Mouse (Mus musculus) Muller cell, postnatal 12 days (primary cell): ENCODE measurements at regions not wholly inside any gene's neighbourhood (a gene's known extent, or its start where the extent isn't known, plus 50 kb on each side); places are given as distances from the start of the nearest gene placed in this dataset.
A peak's percentile ranks its signal among the peaks of the same experiment; 100 is the strongest.
"Not testable (repeated sequence)": the region's sequence is repeated elsewhere in the genome, so short reads cannot be mapped to it uniquely, and the experiment has no call there.

Source experiments
- DNase-seq: peaks from one replicate; pipeline ENCODE4 v3.0.0-alpha.2; 2015; ENCODE audit errors: inconsistent ontology term

DNA sequence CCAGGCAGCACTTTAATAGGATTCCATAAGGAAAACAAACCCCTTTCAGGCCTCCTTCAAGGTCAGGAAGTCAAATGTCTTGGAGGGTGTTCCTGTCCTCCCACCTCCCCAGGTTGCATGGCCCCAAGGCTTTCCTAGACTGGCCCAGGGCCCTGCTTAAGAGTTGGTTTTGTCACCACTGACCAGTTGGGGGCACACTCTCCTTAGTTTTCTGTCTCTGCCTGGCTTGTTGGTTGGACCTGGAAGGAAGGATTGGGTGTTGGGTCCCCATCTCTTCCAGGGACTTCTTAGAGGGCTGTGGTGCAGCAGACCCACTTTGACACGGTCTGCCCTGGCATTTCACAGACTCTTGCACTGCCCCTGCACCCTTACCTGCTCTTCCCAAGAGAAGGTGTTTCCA lies 273.1 kb downstream of the Cyp26b1 start:
- no peak for DNase-seq

- peak; percentile 55 for DNase-seq
Observed at GRCm38 (mm10) chr6:84318774-84319173, 274.9 kb downstream of the Cyp26b1 start.

DNA sequence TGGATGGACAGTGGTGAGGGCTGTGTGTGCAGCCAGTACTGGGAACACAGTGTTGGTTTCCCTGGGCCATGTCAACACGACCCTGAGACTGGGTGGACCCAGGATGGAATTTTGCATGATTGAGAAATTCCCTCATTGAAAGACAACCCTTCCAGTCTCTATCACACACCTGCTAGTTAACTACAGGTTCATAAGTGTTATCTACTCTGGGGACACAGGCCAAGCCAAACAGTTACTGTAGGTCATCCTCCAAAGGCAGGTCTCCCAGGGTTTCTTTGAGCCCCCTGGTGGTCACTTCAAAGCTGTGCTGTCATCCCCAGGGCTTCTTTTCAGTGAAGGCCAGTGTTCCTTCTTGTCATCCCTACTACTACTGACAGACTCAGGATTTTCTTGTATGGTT lies 276.7 kb downstream of the Cyp26b1 start:
- no peak for DNase-seq

DNA sequence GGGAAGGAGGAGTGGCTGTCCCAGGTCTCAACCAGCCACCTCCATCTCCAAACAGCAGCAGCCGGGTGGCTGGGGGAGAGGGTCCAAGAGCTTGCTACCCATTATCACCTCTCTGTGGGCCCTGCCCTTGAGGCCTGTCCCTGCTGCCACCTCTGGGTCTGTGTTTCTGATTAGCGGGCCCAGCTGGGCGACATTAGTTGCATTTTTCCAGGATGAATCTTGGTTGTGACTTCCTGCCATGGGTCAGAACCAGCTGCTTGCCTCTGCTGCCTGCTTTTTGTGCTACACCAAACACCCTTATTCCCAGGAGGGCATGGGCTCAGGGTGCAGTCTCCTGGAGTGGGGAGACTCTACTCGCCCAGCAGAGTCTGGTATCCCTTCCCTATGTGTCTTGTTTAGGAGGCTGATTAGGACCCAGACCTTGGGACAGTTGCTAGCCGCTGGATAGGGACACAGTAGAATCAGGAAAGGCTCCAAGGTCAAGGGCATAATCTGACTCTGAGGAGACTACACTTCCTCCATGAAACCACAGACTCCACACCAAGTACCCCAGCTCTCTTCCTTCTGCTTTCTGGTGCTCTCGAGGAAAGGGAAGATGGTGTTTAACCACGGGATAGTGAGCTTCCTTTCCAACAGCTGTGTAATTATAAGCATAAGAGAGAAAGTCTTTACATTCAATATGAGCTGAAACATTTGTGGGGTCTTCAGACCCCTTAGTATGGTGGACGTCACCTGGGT lies 278.4 kb downstream of the Cyp26b1 start:
- no peak for DNase-seq

- peak; percentile 70 for DNase-seq
Observed at GRCm38 (mm10) chr6:84313797-84314196, 279.9 kb downstream of the Cyp26b1 start.

DNA sequence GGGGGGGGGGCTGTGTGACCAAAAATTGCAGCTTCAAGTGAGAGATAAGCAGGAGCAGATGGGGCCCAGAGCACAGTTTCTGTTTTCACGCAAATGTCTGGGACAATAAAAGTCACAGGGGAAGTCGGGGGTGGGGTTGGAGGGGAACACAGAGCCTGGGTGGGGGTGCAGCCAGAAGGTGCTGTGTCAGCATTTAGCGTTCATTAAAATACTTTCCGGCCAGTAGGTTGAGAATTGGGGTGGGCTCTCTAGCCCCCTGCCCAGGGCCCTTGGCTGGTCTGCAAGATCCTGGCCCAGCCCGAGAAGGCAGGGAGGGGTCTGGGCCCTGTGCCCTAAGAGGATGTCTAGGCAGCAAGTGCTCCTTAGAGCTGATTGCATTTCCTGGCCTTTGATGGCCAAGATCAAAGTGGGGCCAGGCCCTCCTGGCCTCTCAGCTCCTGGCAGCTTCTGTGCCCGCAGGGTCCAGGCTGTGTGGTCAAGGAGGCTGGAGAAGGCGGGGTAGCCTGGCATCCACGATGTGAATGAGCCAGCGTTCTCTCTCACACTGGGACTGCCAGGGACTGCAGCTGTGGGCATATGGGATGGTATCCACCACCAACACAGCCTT lies 283.0 kb downstream of the Cyp26b1 start:
- DNase-seq: no peak

DNA sequence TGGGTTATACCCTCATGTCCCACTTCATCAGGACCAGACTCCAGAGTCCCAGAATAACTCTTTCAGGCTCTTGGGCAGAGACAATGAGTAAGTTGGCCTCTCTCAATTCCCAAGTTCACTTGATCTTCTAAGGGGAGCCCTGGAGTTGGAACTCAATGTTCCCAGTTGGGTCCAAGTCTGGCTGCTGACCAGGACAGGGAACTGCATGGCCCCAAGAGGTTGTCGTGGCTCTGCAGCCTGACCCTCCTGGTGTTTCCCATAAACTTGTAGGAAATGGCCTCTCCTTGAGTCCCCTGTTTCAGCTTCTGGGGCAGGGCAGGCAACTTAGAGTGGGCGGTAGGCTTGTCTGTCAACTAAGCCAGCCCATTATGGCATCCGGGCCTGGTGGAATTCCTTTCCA lies 286.2 kb downstream of the Cyp26b1 start:
- no peak for DNase-seq

GRCm38 (mm10) chr6:84306585-84306984 lies 287.1 kb downstream of the Cyp26b1 start:
- DNase-seq: no peak

- DNase-seq: no peak
Observed at GRCm38 (mm10) chr6:84305093-84305492, 288.6 kb downstream of the Cyp26b1 start.

GRCm38 (mm10) chr6:84302916-84303315 lies 290.8 kb downstream of the Cyp26b1 start:
- DNase-seq: not testable (repeated sequence)

GRCm38 (mm10) chr6:84299936-84300335 lies 291.5 kb downstream of the Dysf start:
- DNase-seq: no peak

GRCm38 (mm10) chr6:84299146-84299545 lies 290.8 kb downstream of the Dysf start:
- no peak for DNase-seq

DNA sequence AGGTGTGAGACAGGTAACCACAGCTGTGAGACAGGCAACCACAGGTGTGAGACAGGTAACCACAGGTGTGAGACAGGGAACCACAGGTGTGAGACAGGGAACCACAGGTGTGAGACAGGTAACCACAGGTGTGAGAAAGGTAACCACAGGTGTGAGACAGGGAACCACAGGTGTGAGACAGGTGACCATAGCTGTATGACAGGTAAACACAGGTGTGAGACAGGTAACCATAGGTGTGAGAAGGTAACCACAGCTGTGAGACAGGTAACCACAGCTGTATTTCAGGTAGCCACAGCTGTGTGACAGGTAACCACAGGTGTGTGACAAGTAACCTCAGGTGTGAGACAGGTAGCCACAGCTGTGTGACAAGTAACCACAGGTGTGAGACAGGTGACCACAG lies 265.5 kb downstream of the Dysf start:
- DNase-seq: not testable (repeated sequence)

GRCm38 (mm10) chr6:84272520-84273311 lies 264.3 kb downstream of the Dysf start:
- DNase-seq: no peak

- DNase-seq: peak; percentile 73
Observed at GRCm38 (mm10) chr6:84271966-84272365, 263.6 kb downstream of the Dysf start.

DNA sequence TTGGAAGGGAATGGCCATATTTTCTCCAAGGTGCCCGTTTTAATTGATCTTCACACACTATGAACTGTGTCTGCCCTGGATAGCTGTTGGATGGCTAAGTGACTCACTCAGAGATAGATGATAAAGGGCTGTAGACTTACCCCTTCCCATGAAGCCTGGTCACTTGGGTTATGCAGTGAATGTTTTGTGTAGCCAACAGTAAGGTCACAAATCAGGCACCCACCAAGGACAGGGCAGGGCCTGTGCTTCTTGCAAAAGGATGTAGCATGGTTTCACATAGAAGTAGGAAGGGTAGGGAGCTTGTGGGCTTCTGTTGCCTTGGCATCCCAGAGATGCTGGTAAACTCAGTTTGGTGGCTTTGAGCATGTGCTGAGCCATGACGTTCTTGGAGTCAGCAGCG lies 263.1 kb downstream of the Dysf start:
- no peak for DNase-seq

DNA sequence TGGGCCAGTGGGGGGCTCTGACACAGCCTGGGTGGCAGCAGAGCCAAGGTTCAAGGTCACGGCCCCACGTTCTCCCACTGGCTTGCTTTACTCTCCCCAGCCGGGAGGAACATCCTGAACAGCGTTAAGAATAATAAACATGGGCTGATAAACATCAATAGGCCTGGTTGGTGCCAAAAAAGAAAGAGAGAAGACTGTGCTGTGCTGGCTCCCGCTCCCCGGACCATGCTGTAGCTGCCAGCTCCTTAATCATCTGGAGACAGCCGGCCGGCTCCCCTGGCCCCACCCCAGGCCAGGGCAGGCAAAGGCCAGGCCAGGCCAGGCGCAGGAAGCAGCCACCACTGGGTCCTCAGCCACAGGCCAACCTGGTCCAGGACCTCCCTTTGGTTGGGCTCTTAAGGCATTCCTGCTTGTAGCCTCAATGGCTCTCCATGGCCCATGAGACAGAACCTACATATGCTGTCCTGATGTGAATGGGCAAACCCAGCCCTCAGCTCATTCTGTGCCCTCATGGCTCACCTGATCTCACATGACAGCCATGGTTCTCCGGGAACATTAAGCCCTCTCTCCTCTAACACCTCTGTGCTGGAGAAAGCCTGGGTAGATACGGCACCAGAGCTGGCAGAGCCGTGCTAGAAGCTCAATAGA lies 262.3 kb downstream of the Dysf start:
- peak; percentile 23 for DNase-seq

DNA sequence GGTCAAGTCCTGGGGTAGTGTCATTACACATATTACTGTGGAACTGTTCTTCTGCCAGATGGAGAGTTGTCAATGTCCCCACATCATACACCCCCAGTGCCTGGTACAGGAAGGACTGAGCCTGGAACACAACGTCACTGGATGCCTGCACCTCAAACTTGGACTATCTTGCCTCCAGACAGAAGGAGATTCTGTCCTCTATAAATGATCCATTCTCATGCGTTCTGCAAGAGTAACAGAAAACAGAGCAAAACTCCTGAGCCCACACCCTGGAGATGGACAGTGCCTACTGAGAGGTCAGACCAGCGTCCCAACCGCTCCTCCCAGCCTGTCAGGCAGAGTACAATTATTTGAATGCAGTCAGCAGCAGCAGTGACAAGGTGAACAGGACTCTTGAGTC lies 261.1 kb downstream of the Dysf start:
- DNase-seq: no peak

- DNase-seq: no peak
Observed at GRCm38 (mm10) chr6:84269023-84269422, 260.6 kb downstream of the Dysf start.

DNA sequence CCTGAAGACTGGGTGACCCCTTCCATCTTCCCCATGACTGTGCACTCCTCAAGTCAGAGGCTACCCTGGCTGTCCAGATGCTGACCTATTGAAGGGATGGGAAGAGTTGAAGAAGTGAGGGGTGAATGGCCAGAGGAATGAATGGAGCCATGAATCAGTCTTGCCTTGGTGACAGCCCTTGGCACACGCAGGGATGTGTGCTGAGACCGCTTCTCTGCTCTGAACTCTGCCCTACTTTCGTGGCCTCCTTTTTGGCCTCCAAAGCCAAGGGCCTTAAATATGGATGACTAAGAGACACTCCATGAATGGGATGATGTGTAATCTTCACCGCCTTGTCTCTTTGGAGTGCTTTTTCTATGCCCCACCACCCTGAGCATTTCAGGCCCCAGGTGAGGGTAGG lies 259.7 kb downstream of the Dysf start:
- no peak for DNase-seq

DNA sequence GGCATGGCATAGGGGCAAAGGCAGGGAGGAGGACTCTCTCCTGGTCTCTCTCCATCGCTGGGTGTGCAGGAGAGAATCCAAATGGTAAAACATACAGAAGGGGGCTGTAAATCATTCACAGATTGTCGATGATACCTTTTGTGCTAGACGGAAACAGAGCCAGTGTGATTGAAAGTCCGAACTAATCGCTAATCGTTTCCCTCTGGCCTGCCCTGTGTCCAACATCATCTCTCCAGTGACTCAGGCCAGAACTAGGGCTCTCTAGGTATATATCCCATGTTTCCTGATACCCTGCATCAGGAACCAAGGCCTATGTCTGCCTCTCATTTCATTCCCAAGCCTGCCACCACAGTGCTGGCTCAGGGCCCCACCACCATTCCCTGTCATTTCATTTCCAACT lies 259.1 kb downstream of the Dysf start:
- DNase-seq: no peak

DNA sequence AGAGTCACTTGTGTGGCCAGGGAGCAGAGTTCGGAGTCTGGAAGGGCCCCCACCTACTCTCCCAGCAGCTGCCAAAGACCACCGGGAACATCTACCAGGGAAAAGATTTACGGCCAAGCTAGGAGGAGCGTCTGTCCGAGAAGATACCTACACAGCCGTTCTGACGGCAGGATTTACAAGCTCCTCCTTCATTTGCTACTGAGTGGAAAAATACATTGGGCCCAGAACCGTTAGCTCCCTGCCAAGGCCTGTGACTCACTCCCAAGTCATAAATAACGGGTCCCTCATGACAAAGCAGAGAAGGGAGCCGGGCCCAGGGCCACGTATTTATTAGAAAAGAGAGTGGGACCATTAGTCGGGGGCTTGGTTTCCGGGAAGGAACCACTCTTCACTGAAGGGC lies 258.3 kb downstream of the Dysf start:
- DNase-seq: peak; percentile 82
